Mouse (Mus musculus) brain, embryonic 14.5 days (tissue): Measurements from ENCODE around the gene Ostf1. TPM values are rescaled to one million over a fixed set of nuclear protein-coding genes. Genes with fewer than 3 reads are reported as not detected.

Experiments used
- DNase-seq: peaks from one replicate; pipeline ENCODE4 v3.0.0-alpha.2; 2011; ENCODE audit warnings: low read depth
- CTCF ChIP-seq: fragments of 200-500 bp; IDR thresholded peaks from 2 replicates; pipeline ENCODE4 v1.5.1; 2012; ENCODE audit warnings: inconsistent platforms, mild to moderate bottlenecking, moderate library complexity, borderline replicate concordance; ENCODE audit not compliant: insufficient read depth, insufficient read length; ENCODE audit errors: extremely low read depth
- POLR2A ChIP-seq: fragments of 200-500 bp; IDR thresholded peaks from 2 replicates; pipeline ENCODE4 v1.6.1; 2012; ENCODE audit warnings: mild to moderate bottlenecking, inconsistent platforms, borderline replicate concordance; ENCODE audit not compliant: poor library complexity, insufficient read depth, insufficient read length, severe bottlenecking; ENCODE audit errors: extremely low read depth
- polyA plus RNA-seq: library from polyadenylated mRNA; depleted of rRNA; stranded (reverse); fragments of >200 nt; gene quantifications from 2 replicates; pipeline ENCODE4 v1.2.3, GENCODE M21; 2012

Gene Ostf1
- polyA plus RNA-seq, 1 experiment, result 21.0 TPM

DNA sequence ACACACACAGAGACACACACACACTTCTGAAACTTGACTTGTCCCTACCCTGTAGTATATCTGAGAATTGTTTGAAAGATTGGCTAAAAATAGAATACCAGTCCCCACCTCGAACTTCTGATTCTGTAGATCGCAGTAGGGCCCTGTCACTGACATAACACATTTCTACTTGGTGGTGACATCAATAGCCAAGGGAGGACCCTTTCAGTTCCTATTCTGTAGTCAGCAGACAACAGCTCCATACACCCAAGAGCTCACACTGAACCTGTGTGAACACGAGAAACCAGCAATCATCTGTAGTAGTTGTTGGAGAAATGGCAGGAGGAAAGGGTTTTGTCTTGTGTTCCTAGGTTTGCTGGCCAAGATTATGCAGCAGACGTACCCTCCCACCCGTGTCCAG lies 23.4 kb upstream of the Ostf1 start:
- DNase-seq, result no peak
- TF ChIP-seq POLR2A, result no peak
- no peak for TF ChIP-seq CTCF

DNA sequence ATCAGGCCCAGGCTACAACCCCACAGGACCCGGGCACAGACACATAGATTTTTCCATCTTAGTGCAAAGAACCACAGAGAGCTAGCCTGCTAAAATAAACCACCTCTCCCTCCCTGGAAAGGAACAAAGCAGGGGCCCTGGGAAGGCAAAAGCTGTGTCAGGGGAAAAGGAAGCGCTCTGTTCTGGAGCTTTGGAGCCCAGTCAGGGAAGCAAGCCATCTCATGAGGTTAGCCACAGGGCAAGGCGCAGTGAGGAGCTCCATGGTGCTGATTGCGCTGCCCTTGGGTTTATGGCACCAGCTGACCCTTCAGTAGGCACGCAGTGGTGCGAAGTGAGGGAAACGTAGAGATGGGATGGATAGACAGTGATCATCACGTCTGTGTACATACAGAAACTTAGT lies 22.7 kb upstream of the Ostf1 start:
- DNase-seq, result no peak
- no peak for TF ChIP-seq POLR2A

DNA sequence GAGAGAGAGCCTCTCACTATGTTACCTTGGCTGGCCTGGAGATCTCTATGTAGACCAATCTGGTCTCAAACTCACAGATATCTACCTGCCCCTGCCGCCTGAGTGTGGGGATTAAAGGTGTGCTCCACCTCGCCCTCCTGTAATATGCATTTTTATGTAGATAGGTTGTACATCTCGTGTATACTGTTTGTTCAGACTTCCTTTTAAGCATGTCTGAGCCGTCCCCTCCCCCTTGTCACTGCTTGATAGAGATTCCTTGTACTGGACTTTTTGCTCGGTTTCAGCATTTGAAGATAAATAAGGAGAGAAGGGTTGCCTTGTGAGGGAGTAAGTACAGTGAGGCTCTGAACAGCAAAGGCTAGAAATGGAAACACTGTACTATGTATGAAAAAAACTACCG lies 21.4 kb upstream of the Ostf1 start:
- DNase-seq, result no peak
- no peak for TF ChIP-seq POLR2A
- TF ChIP-seq CTCF, result no peak

DNA sequence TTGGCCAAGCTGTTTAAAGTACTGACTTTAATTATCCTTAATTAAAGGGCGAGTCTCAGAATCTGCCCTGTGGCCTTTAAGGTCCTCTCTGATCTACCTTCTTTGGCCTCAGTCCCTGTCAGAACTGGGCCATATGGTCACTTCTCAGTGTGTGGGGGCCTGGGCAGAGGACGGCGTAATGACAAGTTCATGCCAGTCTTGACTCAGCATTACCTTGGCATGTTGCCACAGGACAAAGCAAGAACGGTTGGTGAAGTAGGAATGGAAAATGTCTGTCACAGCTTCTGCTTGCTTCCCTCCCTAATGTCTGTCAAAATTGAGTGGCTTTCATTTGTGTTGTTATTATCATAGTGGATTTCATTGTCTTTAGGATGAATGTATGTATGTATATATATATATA lies 21.0 kb upstream of the Ostf1 start:
- DNase-seq, result no peak
- TF ChIP-seq POLR2A, result no peak
- TF ChIP-seq CTCF, result no peak

DNA sequence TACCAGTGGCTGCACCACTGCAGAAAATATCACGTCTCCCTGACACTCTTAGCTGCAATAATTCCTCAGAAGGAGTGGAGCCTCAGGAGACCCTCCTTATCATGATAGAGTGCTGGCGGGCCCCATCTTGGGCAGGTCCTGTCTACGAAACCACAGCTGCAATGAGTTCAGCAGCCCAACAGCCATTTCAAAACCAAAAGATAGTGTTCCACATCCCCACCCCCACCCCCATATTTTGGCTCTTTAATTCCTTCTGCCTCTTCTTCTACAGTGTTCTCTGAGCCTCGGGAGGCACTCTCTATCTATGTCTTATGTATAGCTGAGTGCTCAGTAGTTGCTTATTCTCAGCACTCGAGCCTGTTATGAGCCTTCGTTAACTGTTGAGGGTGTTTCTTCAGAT lies 18.9 kb upstream of the Ostf1 start:
- TF ChIP-seq POLR2A (no peak), CTCF (no peak)

DNA sequence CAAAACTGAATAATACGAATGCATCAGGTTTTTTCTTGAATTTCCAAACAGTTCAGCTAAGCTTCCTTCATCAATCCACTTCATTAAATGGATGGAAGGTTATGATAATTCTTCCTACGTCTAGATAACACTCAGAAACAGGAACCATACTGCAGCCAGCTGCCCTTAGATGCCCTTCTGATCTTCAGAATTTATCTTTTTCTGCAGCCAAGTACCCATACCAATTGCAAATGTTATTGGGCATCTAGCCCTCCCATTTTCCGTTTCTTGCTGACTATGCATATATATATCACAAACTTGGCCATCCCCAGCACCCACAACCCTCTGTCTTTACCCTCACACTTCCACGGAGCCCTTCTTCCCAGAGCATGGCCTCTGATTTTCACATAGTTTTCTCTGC lies 18.3 kb upstream of the Ostf1 start:
- TF ChIP-seq CTCF (no peak), POLR2A (no peak)
- no peak for DNase-seq

More for the DNA sequence above, 18.9 kb upstream of the Ostf1 start:
- DNase-seq, result no peak

DNA sequence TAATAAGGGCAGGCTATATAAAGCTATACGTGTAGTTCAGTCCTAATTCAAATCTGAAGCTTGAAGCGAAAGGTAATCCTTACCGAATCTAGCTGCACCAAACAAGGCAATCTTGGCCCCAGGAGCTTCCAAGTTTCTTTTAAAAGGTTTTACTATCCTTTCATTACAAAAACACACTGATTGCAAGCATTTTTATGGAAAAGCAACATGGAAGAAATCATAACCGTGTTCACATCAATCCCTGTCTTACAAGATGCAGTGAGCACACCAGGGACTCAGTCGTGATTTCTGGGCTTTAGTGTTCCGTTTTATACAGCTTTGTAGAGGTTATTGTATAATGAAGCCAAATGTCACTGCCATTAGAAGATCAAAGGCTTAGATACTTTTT lies 16.9 kb upstream of the Ostf1 start:
- TF ChIP-seq CTCF, result no peak
- TF ChIP-seq POLR2A, result no peak
- DNase-seq, result no peak

DNA sequence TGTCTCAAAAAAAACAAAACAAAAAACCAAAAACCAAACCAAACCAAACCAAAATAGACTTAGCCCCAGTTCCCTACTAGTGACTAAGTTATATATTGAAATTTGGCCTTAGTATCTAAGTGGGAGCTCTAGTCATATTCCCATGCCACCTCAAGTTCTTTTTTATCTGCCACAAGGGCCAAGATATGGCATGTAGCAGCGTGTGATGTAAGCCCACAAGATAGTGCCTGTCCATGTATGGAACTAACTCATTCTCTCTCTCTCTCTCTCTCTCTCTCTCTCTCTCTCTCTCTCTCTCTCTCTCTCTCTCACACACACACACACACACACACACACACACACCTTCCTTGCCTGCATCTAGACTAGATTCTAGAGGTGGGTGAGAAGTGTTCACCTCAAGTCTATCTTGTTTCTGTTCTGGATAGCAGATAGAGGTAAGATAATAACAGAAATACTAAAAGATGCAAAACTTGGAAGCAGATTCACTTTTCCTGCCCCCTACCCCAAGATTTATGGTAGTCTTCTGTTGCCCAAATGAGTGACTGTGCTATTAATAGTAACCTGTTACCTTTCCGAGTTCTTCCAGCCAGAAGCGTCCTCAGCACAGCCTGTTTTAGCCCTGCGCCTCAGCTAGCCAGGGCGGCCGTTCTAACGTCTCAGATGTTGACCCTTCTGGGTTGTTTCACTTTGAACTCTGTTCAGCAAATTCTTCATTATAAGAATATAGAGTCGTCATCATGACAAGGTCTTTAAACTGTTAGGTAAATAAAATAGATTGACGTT lies 16.3 kb upstream of the Ostf1 start:
- DNase-seq, result no peak

DNA sequence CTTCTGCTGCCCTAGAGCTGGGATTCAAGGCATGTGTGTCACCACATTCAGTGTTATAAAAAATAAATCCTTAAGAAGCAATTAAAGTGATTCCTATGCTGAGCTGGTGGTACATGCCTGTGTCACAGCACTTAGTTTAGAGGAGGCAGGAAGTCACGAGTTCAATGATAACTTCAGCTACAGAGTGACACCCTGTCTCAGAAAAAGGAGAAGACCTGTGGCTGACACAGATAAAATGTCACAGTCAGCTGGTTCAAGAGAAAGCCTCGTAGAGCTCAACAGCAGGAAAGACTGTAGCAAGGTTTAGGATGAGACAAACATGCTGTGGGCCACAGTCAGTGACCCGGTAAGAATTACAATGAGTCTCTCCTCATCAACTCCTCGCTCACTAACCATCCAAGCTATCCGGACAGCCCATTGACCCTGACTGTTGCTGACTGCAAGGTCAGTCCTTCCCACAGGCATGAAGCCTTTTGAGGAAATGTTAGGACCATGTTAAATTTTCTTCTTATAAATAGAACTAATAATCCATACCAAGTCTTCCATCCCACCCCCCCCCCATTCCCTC lies 15.3 kb upstream of the Ostf1 start:
- DNase-seq, result no peak
- TF ChIP-seq POLR2A, result no peak
- no peak for TF ChIP-seq CTCF

More for the DNA sequence above, 16.3 kb upstream of the Ostf1 start:
- no peak for TF ChIP-seq POLR2A
- TF ChIP-seq CTCF, result no peak

DNA sequence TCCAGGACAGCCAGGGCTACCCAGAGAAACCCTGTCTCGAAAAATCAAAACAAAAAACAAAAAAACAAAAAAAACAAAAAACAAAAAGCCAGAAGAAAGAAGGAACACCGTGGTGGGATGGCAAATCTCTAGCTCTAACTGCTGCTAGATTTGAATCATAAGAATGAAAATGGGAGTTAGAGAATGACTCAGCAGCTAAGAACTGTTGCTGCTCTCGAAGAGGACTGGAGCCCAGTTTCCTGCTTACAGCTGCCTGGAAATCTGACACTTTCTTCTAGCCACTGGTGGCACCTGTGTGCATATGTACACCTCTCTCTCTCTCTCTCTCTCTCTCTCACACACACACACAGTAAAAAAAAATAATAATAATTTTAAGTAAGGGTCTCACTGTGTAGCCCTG lies 14.8 kb upstream of the Ostf1 start:
- TF ChIP-seq CTCF, result no peak
- TF ChIP-seq POLR2A, result no peak
- no peak for DNase-seq

DNA sequence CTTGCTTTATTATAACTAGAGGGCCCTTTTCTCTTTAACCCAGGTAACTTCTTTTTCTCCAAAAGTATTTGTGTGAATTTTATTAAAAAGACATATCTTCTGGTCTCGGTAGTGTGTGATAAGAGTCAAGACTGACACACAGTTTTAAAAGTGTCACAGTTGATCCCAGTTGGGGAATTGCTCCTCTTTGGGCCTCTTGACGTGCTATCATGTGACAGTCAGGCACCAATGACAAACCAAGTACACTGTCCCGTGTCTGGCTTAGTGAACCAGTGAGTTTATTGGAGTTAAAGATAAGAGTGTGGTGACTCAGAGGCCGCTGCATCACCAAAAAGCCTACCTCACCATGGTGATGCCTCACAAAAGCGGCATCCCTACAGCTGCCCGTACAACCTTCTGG lies 12.5 kb upstream of the Ostf1 start:
- no peak for DNase-seq
- TF ChIP-seq POLR2A, result no peak
- TF ChIP-seq CTCF, result no peak

DNA sequence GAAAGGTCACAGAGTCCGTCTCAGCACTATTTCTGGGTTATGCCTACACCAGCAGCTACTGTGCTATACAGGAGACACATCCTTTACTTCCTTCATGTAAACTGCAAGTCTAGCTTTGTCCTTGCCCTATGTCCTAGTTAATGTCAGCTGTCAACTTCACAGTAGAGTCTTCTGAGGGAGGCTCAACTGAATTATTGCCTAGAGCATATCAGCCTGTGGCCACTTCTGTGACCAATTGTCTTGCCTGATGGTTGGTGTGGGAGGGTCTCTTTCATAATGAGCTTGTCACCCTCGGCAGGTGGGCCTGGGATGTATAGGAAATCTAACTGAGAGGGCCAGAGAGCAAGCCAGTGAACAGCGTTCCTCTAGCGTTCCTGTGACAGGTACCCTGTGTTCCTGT lies 11.8 kb upstream of the Ostf1 start:
- no peak for TF ChIP-seq POLR2A
- TF ChIP-seq CTCF, result no peak

DNA sequence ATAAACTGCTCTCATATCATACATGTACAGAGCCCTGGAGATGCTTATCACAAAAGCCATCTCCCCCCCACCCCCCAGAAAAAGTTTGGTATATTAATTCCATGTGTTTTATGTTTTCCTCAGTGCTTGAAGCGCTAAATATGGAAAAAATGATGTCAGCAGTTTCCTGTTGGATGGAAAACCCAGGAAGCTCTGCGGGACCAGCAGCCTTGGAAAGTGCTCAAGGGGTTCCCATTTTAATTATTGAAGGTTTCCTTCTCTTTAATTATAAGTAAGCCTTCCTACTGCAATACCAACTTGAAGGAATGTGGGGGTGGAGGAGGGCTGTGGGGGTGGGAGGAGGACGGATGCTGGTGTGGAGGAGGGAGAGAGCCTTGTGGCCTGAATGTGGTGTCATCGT lies 9.4 kb upstream of the Ostf1 start:
- no peak for TF ChIP-seq POLR2A
- TF ChIP-seq CTCF, result no peak
- no peak for DNase-seq

More for the DNA sequence above, 11.8 kb upstream of the Ostf1 start:
- no peak for DNase-seq
